Mouse (Mus musculus): ENCODE measurements around the gene Gm13278. TPM values are rescaled to one million over a fixed set of nuclear protein-coding genes. Genes with fewer than 3 reads are reported as not detected.
"Not testable (repeated sequence)": the region's sequence is repeated elsewhere in the genome, so short reads cannot be mapped to it uniquely, and the experiment has no call there.

Gene Gm13278
- polyA plus RNA-seq, 1 experiment from 2014 or later, result not detected

DNA sequence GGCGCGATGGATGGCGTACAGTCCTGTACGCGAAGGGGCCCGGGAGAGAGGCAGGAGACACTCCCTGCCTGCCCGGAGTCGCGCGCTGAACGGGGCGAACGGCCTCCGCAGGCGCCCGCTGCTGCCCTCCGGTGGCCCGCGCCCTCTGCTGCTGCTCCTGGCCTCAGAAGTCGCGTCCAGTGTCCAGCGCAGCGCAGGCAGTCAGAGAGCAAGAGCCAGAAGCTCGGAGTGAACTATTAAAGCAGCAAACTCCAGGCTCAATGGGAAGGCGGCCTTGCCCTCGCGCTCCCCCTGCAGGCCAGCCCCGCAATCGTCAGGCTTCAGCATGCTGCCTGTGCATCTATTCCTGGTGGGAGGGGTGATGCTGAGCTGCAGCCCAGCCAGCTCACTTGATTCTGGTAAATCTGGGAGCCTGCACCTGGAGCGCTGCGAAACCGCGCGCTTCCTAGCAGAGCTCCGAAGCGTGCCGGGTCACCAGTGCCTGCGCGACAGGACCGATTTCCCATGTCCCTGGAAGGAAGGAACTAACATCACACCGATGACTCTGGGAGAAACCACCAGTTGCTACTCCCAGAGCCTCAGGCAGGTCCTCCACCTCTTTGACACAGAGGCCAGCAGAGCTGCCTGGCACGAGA is 27.8 kb upstream of the Gm13278 start:
- not testable (repeated sequence) for H3K9me3 ChIP-seq; H3K4me1 ChIP-seq; H3K27ac ChIP-seq; H3K36me3 ChIP-seq; H3K27me3 ChIP-seq (ENCODE audit: insufficient read depth, poor library complexity, severe bottlenecking)
- peak overlapping the region; percentile 40 for H3K4me3 ChIP-seq
- DNase-seq (ENCODE audit: low spot score), result peak; percentile 88
- 3% methylated on average over 41 of the region's 42 CpGs for WGBS

DNA sequence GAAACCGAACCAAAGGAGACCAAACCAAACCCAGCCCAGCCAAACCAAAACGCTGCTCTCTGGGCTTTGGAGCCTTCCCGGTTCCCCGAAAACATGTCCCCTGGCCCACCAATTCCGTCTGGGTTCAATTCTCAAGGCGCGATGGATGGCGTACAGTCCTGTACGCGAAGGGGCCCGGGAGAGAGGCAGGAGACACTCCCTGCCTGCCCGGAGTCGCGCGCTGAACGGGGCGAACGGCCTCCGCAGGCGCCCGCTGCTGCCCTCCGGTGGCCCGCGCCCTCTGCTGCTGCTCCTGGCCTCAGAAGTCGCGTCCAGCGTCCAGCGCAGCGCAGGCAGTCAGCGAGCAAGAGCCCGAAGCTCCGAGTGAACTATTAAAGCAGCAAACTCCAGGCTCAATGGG is 17.8 kb upstream of the Gm13278 start, which contains the start of gene Gm13290:
TSS of gene Gm13290 (plus strand) at position 301 of the 400 bp plus-strand sequence.
- WGBS, result no CpG with 5 or more reads among the region's 32 CpGs
- H3K36me3 ChIP-seq; H3K4me3 ChIP-seq; H3K9me3 ChIP-seq; H3K27me3 ChIP-seq (ENCODE audit: insufficient read depth, poor library complexity, severe bottlenecking); H3K27ac ChIP-seq; H3K4me1 ChIP-seq; DNase-seq (ENCODE audit: low spot score): not testable (repeated sequence)

DNA sequence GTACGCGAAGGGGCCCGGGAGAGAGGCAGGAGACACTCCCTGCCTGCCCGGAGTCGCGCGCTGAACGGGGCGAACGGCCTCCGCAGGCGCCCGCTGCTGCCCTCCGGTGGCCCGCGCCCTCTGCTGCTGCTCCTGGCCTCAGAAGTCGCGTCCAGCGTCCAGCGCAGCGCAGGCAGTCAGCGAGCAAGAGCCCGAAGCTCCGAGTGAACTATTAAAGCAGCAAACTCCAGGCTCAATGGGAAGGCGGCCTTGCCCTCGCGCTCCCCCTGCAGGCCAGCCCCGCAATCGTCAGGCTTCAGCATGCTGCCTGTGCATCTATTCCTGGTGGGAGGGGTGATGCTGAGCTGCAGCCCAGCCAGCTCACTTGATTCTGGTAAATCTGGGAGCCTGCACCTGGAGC is 14.7 kb upstream of the Gm13278 start, which contains the start of gene Gm13289:
TSS of gene Gm13289 (plus strand) at position 301 of the 400 bp plus-strand sequence.
- not testable (repeated sequence) for H3K27me3 ChIP-seq (ENCODE audit: insufficient read depth, poor library complexity, severe bottlenecking); H3K27ac ChIP-seq; DNase-seq (ENCODE audit: low spot score); H3K36me3 ChIP-seq; H3K4me1 ChIP-seq; H3K9me3 ChIP-seq; H3K4me3 ChIP-seq
- WGBS, result no CpG with 5 or more reads among the region's 29 CpGs

DNA sequence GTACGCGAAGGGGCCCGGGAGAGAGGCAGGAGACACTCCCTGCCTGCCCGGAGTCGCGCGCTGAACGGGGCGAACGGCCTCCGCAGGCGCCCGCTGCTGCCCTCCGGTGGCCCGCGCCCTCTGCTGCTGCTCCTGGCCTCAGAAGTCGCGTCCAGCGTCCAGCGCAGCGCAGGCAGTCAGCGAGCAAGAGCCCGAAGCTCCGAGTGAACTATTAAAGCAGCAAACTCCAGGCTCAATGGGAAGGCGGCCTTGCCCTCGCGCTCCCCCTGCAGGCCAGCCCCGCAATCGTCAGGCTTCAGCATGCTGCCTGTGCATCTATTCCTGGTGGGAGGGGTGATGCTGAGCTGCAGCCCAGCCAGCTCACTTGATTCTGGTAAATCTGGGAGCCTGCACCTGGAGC is 11.8 kb upstream of the Gm13278 start, which contains the start of gene Gm13272:
TSS of gene Gm13272 (plus strand) at position 301 of the 400 bp plus-strand sequence.
- not testable (repeated sequence) for H3K27me3 ChIP-seq (ENCODE audit: insufficient read depth, poor library complexity, severe bottlenecking); H3K36me3 ChIP-seq; H3K4me3 ChIP-seq; H3K4me1 ChIP-seq; H3K9me3 ChIP-seq; H3K27ac ChIP-seq; DNase-seq (ENCODE audit: low spot score)
- WGBS, result no CpG with 5 or more reads among the region's 29 CpGs

DNA sequence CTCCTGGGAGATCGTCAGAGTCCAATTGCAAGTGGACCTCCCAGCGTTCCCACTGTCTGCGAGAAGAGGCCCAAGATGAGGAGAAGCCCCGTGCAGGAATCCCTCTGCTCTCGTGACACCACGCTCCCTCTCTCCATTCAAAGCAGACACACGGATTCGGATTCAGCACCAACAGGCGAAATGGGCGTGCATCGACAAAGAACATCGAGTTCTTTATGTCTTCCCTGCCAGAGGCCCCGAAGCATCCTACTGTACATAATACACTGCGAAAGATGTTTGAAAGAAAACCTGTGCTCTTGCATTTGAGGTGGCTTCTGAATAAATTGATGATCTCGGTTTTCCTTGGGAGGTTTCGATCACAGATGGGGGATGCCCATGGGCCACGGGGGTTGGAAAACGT is 11.0 kb upstream of the Gm13278 start:
- WGBS, result 39% methylated on average over 16 of the region's 18 CpGs
- H3K4me3 ChIP-seq, result not testable (repeated sequence)

DNA sequence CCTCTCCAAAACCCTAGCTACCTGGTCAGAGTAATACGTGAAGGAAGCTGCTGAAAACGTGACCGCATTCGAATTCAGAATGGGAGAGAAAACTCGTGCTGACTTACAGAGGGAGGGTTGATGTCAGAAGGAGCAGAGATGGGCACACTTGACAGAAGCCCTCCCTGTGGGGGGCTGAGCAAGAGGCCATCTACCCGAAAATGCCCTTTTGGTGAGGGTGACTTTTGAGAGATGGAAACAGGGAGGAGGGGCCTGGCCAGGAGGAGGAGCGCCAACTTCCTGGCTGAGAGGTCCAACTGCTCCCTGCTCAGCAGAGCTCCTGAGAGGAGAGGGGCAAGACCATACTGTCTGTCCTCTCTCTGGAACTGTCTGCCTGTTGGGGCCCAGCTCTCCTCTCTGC is 9.5 kb upstream of the Gm13278 start, which contains the start of gene Ifnz:
TSS of gene Ifnz (plus strand) at position 301 of the 400 bp plus-strand sequence.
- H3K4me1 ChIP-seq; H3K36me3 ChIP-seq; H3K27me3 ChIP-seq (ENCODE audit: insufficient read depth, poor library complexity, severe bottlenecking); DNase-seq (ENCODE audit: low spot score); H3K9me3 ChIP-seq; H3K27ac ChIP-seq; H3K4me3 ChIP-seq: not testable (repeated sequence)
- WGBS, result 19% methylated on average over 4 of the region's 7 CpGs

More for the DNA sequence above, 11.0 kb upstream of the Gm13278 start:
- not testable (repeated sequence) for H3K4me1 ChIP-seq; H3K27ac ChIP-seq; H3K9me3 ChIP-seq; H3K27me3 ChIP-seq (ENCODE audit: insufficient read depth, poor library complexity, severe bottlenecking); H3K36me3 ChIP-seq; DNase-seq (ENCODE audit: low spot score)

DNA sequence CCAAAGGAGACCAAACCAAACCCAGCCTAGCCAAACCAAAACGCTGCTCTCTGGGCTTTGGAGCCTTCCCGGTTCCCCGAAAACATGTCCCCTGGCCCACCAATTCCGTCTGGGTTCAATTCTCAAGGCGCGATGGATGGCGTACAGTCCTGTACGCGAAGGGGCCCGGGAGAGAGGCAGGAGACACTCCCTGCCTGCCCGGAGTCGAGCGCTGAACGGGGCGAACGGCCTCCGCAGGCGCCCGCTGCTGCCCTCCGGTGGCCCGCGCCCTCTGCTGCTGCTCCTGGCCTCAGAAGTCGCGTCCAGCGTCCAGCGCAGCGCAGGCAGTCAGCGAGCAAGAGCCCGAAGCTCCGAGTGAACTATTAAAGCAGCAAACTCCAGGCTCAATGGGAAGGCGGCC is 9.0 kb upstream of the Gm13278 start:
- not testable (repeated sequence) for H3K27ac ChIP-seq; H3K36me3 ChIP-seq; H3K9me3 ChIP-seq; H3K4me1 ChIP-seq; DNase-seq (ENCODE audit: low spot score); H3K27me3 ChIP-seq (ENCODE audit: insufficient read depth, poor library complexity, severe bottlenecking); H3K4me3 ChIP-seq
- WGBS, result 2% methylated on average over 17 of the region's 31 CpGs

DNA sequence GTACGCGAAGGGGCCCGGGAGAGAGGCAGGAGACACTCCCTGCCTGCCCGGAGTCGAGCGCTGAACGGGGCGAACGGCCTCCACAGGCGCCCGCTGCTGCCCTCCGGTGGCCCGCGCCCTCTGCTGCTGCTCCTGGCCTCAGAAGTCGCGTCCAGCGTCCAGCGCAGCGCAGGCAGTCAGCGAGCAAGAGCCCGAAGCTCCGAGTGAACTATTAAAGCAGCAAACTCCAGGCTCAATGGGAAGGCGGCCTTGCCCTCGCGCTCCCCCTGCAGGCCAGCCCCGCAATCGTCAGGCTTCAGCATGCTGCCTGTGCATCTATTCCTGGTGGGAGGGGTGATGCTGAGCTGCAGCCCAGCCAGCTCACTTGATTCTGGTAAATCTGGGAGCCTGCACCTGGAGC is 5.9 kb upstream of the Gm13278 start, which contains the start of gene Gm13276:
TSS of gene Gm13276 (plus strand) at position 301 of the 400 bp plus-strand sequence.
- WGBS, result no CpG with 5 or more reads among the region's 27 CpGs
- H3K4me1 ChIP-seq; DNase-seq (ENCODE audit: low spot score): not testable (repeated sequence)

DNA sequence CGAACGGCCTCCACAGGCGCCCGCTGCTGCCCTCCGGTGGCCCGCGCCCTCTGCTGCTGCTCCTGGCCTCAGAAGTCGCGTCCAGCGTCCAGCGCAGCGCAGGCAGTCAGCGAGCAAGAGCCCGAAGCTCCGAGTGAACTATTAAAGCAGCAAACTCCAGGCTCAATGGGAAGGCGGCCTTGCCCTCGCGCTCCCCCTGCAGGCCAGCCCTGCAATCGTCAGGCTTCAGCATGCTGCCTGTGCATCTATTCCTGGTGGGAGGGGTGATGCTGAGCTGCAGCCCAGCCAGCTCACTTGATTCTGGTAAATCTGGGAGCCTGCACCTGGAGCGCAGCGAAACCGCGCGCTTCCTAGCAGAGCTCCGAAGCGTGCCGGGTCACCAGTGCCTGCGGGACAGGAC is 2.9 kb upstream of the Gm13278 start, which contains the start of gene Gm13277:
TSS of gene Gm13277 (plus strand) at position 231 of the 400 bp plus-strand sequence.
- not testable (repeated sequence) for H3K4me3 ChIP-seq; H3K4me1 ChIP-seq; DNase-seq (ENCODE audit: low spot score); H3K27me3 ChIP-seq (ENCODE audit: insufficient read depth, poor library complexity, severe bottlenecking); H3K9me3 ChIP-seq; H3K36me3 ChIP-seq; H3K27ac ChIP-seq
- 0% methylated on average over 3 of the region's 28 CpGs for WGBS

More for the DNA sequence above, 5.9 kb upstream of the Gm13278 start, which contains the start of gene Gm13276:
- H3K27me3 ChIP-seq (ENCODE audit: insufficient read depth, poor library complexity, severe bottlenecking); H3K9me3 ChIP-seq; H3K36me3 ChIP-seq; H3K27ac ChIP-seq; H3K4me3 ChIP-seq: not testable (repeated sequence)

DNA sequence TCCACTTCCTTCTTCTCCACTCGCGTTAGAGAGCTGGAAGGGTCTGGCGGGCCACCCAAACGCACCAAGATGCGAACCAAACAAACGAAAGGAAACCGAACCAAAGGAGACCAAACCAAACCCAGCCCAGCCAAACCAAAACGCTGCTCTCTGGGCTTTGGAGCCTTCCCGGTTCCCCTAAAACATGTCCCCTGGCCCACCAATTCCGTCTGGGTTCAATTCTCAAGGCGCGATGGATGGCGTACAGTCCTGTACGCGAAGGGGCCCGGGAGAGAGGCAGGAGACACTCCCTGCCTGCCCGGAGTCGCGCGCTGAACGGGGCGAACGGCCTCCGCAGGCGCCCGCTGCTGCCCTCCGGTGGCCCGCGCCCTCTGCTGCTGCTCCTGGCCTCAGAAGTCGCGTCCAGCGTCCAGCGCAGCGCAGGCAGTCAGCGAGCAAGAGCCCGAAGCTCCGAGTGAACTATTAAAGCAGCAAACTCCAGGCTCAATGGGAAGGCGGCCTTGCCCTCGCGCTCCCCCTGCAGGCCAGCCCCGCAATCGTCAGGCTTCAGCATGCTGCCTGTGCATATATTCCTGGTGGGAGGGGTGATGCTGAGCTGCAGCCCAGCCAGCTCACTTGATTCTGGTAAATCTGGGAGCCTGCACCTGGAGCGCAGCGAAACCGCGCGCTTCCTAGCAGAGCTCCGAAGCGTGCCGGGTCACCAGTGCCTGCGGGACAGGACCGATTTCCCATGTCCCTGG is 2.8 kb downstream of the Gm13278 start, which contains the start of gene Gm13275:
TSS of gene Gm13275 (plus strand) at position 552 of the 740 bp plus-strand sequence.
- H3K4me1 ChIP-seq, result not testable (repeated sequence)

DNA sequence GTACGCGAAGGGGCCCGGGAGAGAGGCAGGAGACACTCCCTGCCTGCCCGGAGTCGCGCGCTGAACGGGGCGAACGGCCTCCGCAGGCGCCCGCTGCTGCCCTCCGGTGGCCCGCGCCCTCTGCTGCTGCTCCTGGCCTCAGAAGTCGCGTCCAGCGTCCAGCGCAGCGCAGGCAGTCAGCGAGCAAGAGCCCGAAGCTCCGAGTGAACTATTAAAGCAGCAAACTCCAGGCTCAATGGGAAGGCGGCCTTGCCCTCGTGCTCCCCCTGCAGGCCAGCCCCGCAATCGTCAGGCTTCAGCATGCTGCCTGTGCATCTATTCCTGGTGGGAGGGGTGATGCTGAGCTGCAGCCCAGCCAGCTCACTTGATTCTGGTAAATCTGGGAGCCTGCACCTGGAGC is 5.7 kb downstream of the Gm13278 start, which contains the start of gene Gm13279:
TSS of gene Gm13279 (plus strand) at position 301 of the 400 bp plus-strand sequence.
- not testable (repeated sequence) for H3K27me3 ChIP-seq (ENCODE audit: insufficient read depth, poor library complexity, severe bottlenecking); H3K27ac ChIP-seq; H3K4me3 ChIP-seq; H3K9me3 ChIP-seq; H3K4me1 ChIP-seq; DNase-seq (ENCODE audit: low spot score); H3K36me3 ChIP-seq
- no CpG with 5 or more reads among the region's 28 CpGs for WGBS

More for the DNA sequence above, 2.8 kb downstream of the Gm13278 start, which contains the start of gene Gm13275:
- not testable (repeated sequence) for H3K4me3 ChIP-seq; DNase-seq (ENCODE audit: low spot score); H3K27ac ChIP-seq; H3K9me3 ChIP-seq; H3K36me3 ChIP-seq; H3K27me3 ChIP-seq (ENCODE audit: insufficient read depth, poor library complexity, severe bottlenecking)
- under 1% methylated on average over 19 of the region's 52 CpGs for WGBS

DNA sequence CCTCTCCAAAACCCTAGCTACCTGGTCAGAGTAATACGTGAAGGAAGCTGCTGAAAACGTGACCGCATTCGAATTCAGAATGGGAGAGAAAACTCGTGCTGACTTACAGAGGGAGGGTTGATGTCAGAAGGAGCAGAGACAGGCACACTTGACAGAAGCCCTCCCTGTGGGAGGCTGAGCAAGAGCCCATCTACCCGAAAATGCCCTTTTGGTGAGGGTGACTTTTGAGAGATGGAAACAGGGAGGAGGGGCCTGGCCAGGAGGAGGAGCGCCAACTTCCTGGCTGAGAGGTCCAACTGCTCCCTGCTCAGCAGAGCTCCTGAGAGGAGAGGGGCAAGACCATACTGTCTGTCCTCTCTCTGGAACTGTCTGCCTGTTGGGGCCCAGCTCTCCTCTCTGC is 8.0 kb downstream of the Gm13278 start, which contains the start of gene Gm13285:
TSS of gene Gm13285 (plus strand) at position 301 of the 400 bp plus-strand sequence.
- H3K4me1 ChIP-seq; H3K36me3 ChIP-seq; H3K9me3 ChIP-seq; H3K27me3 ChIP-seq (ENCODE audit: insufficient read depth, poor library complexity, severe bottlenecking); DNase-seq (ENCODE audit: low spot score); H3K4me3 ChIP-seq; H3K27ac ChIP-seq: not testable (repeated sequence)
- WGBS, result 16% methylated on average over 6 of the region's 7 CpGs

DNA sequence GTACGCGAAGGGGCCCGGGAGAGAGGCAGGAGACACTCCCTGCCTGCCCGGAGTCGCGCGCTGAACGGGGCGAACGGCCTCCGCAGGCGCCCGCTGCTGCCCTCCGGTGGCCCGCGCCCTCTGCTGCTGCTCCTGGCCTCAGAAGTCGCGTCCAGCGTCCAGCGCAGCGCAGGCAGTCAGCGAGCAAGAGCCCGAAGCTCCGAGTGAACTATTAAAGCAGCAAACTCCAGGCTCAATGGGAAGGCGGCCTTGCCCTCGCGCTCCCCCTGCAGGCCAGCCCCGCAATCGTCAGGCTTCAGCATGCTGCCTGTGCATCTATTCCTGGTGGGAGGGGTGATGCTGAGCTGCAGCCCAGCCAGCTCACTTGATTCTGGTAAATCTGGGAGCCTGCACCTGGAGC is 11.6 kb downstream of the Gm13278 start, which contains the start of gene Gm13287:
TSS of gene Gm13287 (plus strand) at position 301 of the 400 bp plus-strand sequence.
- DNase-seq (ENCODE audit: low spot score); H3K4me1 ChIP-seq; H3K4me3 ChIP-seq; H3K27me3 ChIP-seq (ENCODE audit: insufficient read depth, poor library complexity, severe bottlenecking); H3K27ac ChIP-seq; H3K36me3 ChIP-seq; H3K9me3 ChIP-seq: not testable (repeated sequence)
- WGBS, result no CpG with 5 or more reads among the region's 29 CpGs
